Mouse (Mus musculus) E14TG2a.4 (cell line): ENCODE measurements around the gene Celsr3.

ENCODE experiments used
- CTCF ChIP-seq: conservative IDR thresholded peaks from 2 replicates; pipeline ENCODE4 v1.5.1; 2014; ENCODE audit warnings: low read length
- NANOG ChIP-seq: IDR thresholded peaks from 2 replicates; pipeline ENCODE4 v1.6.1; 2014; ENCODE audit warnings: borderline replicate concordance, low read length, mixed read lengths
- POU5F1 ChIP-seq: IDR thresholded peaks from 2 replicates; pipeline ENCODE4 v1.6.1; 2014; ENCODE audit warnings: low read length, borderline replicate concordance

- TF ChIP-seq CTCF: no peak
- TF ChIP-seq POU5F1: no peak
- TF ChIP-seq NANOG: no peak
Measured at GRCm38 (mm10) chr9:108782836-108783547, 43.1 kb upstream of the Celsr3 start.
